Mouse (Mus musculus) G1E (cell line): ENCODE data around the gene R3hdm4. TPM values are rescaled to one million over a fixed set of nuclear protein-coding genes. Genes with fewer than 3 reads are reported as not detected.

ENCODE experiments used
- ATAC-seq: 2 replicates; pipeline ENCODE4 v1.8.0; 2016; ENCODE audit warnings: mild to moderate bottlenecking; ENCODE audit not compliant: insufficient number of reproducible peaks, poor library complexity, low FRiP score, severe bottlenecking; ENCODE audit errors: extremely low read depth
- DNase-seq: peaks from one replicate; pipeline ENCODE4 v3.0.0; 2012; ENCODE audit warnings: low spot score
- H3K27me3 ChIP-seq: 2 replicates; pipeline ENCODE4 v1.6.1; 2012; ENCODE audit warnings: mild to moderate bottlenecking, low read length, inconsistent platforms; ENCODE audit not compliant: insufficient read depth
- H3K36me3 ChIP-seq: replicated peaks from 2 replicates; pipeline ENCODE3; 2012; ENCODE audit warnings: mild to moderate bottlenecking, inconsistent platforms
- H3K4me1 ChIP-seq: 2 replicates; pipeline ENCODE4 v1.6.1; 2012; ENCODE audit warnings: low read depth, low read length, inconsistent platforms, mixed read lengths; ENCODE audit not compliant: insufficient read depth
- H3K4me3 ChIP-seq: 2 replicates; pipeline ENCODE4 v1.5.1; 2012; ENCODE audit warnings: low read depth, mild to moderate bottlenecking, inconsistent platforms, low read length, moderate library complexity, mixed read lengths
- H3K9me3 ChIP-seq: replicated peaks from 2 replicates; pipeline ENCODE4 v1.6.1; 2012; ENCODE audit warnings: inconsistent platforms
- CTCF ChIP-seq: IDR thresholded peaks from 2 replicates; pipeline ENCODE4 v1.5.1; 2012; ENCODE audit warnings: low read depth, low read length, inconsistent platforms, mixed read lengths
- GATA1 ChIP-seq: IDR thresholded peaks from 2 replicates; pipeline ENCODE4 v1.6.1; 2012; ENCODE audit warnings: borderline replicate concordance, low read length, inconsistent platforms, mixed read lengths
- GATA2 ChIP-seq: IDR thresholded peaks from 2 replicates; pipeline ENCODE4 v1.6.1; 2012; ENCODE audit warnings: low read depth, low read length, inconsistent platforms, borderline replicate concordance
- POLR2AphosphoS5 ChIP-seq: IDR thresholded peaks from 2 replicates; pipeline ENCODE4 v1.6.1; 2012; ENCODE audit warnings: low read depth, low read length, inconsistent platforms; ENCODE audit not compliant: insufficient replicate concordance
- TAL1 ChIP-seq: conservative IDR thresholded peaks from 2 replicates; pipeline ENCODE4 v1.6.1; 2012; ENCODE audit warnings: low read depth, low read length, inconsistent platforms, mixed read lengths
- polyA plus RNA-seq: library from polyadenylated mRNA; stranded (reverse); fragments of >175 nt; gene quantifications from 2 replicates; pipeline ENCODE4 v1.2.3, GENCODE M21; 2012
- total RNA-seq, 2 experiments: library from RNA; stranded (forward) in 1 of 2; stranded (reverse) in 1 of 2; fragments of 200-1000 nt in 1 of 2; fragments of >200 nt in 1 of 2; fragmentation: Nextera tagmentation in 1 of 2; gene quantifications; 2 replicates each; pipeline ENCODE4 v1.2.3; 2014 to 2017

R3hdm4 gene
- 118 and 134 TPM in 2 replicates for total RNA-seq (2014; fragmentation: Nextera tagmentation)
- 35.0 and 35.8 TPM in 2 replicates for total RNA-seq (2017)
- 185 and 203 TPM in 2 replicates for polyA plus RNA-seq

GRCm38 (mm10) chr10:79920958-79921535 is at the start of gene R3hdm4:
Gene R3hdm4, minus strand, starts transcription at chr10:79921208.
- Histone ChIP-seq H3K27me3 (no peaks in the 10 kb centered on the region; the same call in 1 of the 2 replicates), H3K4me1 (peaks cover 61% of the 10 kb centered on the region), H3K36me3 (no peaks in the 10 kb centered on the region), H3K4me3 (peak within 1 kb of the TSS; percentile 26; the same call in 1 of the 2 replicates), H3K9me3 (peaks cover 15% of the 10 kb centered on the region)
- TF ChIP-seq GATA1 (no peak), CTCF (no peak)
- ATAC-seq: no peak
- DNase-seq: no peak

- peaks cover 33% of the 10 kb centered on the region for H3K4me1 ChIP-seq
- peaks cover 8% of the 10 kb centered on the region; the same call in 1 of the 2 replicates for H3K27me3 ChIP-seq
- H3K4me3 ChIP-seq: no peak within 1 kb of the TSS
Observed at GRCm38 (mm10) chr10:79970415-79971182, 49.6 kb upstream of the R3hdm4 start, which contains the start of gene Grin3b. Gene Grin3b, plus strand, starts transcription at chr10:79970715.

GRCm38 (mm10) chr10:79969124-79969568 is 48.1 kb upstream of the R3hdm4 start:
- no peak for DNase-seq
- TF ChIP-seq GATA1 (no peak), CTCF (no peak), POLR2AphosphoS5 (no peak), TAL1 (no peak), GATA2 (no peak)
- Histone ChIP-seq H3K36me3 (peaks cover 79% of the 10 kb centered on the region), H3K4me3 (no peak overlapping the region), H3K27me3 (peaks cover 7% of the 10 kb centered on the region; the same call in 1 of the 2 replicates), H3K4me1 (peaks cover 34% of the 10 kb centered on the region), H3K9me3 (peaks cover 4% of the 10 kb centered on the region)
- no peak for ATAC-seq

More at GRCm38 (mm10) chr10:79970415-79971182, 49.6 kb upstream of the R3hdm4 start, which contains the start of gene Grin3b:
- no peak for ATAC-seq
- TF ChIP-seq GATA1 (no peak), GATA2 (no peak), TAL1 (no peak), POLR2AphosphoS5 (0 out of 2 replicates have a peak, but pooled peaks have one; percentile 60), CTCF (no peak)
- DNase-seq: no peak
- H3K9me3 ChIP-seq: peaks cover 17% of the 10 kb centered on the region
- peaks cover 79% of the 10 kb centered on the region for H3K36me3 ChIP-seq

- H3K27me3 ChIP-seq: peaks cover 7% of the 10 kb centered on the region; the same call in 1 of the 2 replicates
- no peak overlapping the region for H3K4me3 ChIP-seq
- peaks cover 79% of the 10 kb centered on the region for H3K36me3 ChIP-seq
- DNase-seq (no peak), ATAC-seq (no peak)
- TF ChIP-seq GATA1 (no peak), CTCF (no peak), TAL1 (no peak), POLR2AphosphoS5 (no peak), GATA2 (no peak)
- peaks cover 41% of the 10 kb centered on the region for H3K4me1 ChIP-seq
- H3K9me3 ChIP-seq: no peaks in the 10 kb centered on the region
Observed at GRCm38 (mm10) chr10:79968181-79968580, 47.2 kb upstream of the R3hdm4 start.

- Histone ChIP-seq H3K36me3 (peaks cover 84% of the 10 kb centered on the region), H3K4me3 (no peak overlapping the region), H3K9me3 (no peaks in the 10 kb centered on the region), H3K27me3 (peaks cover 3% of the 10 kb centered on the region; the same call in 1 of the 2 replicates), H3K4me1 (peaks cover 51% of the 10 kb centered on the region)
- TF ChIP-seq POLR2AphosphoS5 (no peak), GATA2 (no peak), CTCF (no peak), TAL1 (no peak), GATA1 (no peak)
- DNase-seq: no peak
- no peak for ATAC-seq
Observed at GRCm38 (mm10) chr10:79966886-79967400, 45.9 kb upstream of the R3hdm4 start.

- H3K4me1 ChIP-seq: peaks cover 64% of the 10 kb centered on the region
- H3K27me3 ChIP-seq: no peaks in the 10 kb centered on the region
- no peak for DNase-seq
- no peak for ATAC-seq
- TF ChIP-seq CTCF (no peak), GATA2 (no peak), POLR2AphosphoS5 (no peak), TAL1 (no peak), GATA1 (no peak)
- peaks cover 92% of the 10 kb centered on the region for H3K36me3 ChIP-seq
- no peaks in the 10 kb centered on the region for H3K9me3 ChIP-seq
- no peak overlapping the region for H3K4me3 ChIP-seq
Observed at GRCm38 (mm10) chr10:79965325-79965724, 44.3 kb upstream of the R3hdm4 start.
